Mouse (Mus musculus) liver, embryonic 14.5 days (tissue): ENCODE results near the gene Scn8a.

Experiments used
- CTCF ChIP-seq: IDR thresholded peaks from 2 replicates; pipeline ENCODE4 v1.5.1; 2016; ENCODE audit warnings: antibody characterized with exemption, low read depth, control low read depth
- EP300 ChIP-seq: IDR thresholded peaks from 2 replicates; pipeline ENCODE4 v1.6.1; 2016; ENCODE audit warnings: antibody characterized with exemption, low read depth

DNA sequence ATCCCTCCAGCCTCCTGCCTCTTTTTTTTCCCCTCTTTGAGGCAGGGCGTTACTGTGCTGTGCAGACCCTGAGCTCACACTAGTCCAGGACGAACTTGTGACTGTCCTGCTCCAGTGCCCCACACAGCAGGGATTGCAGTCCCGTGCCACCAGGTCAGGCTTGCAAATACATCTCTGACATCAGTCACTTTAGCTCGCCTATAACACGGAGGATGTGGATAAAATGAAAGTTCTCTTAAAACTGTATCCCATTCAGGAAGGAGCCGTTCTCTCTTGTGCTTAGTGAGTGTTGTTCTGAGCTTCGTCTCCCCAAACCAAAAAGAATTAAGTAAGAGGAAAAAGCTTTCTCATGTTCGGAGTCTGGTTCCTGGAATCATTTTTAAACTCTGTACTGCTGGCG is 216.8 kb downstream of the Scn8a start:
- TF ChIP-seq CTCF (no peak), EP300 (no peak)
